Mouse (Mus musculus) hindbrain, embryonic 16.5 days (tissue): ENCODE data around the gene Muc15. TPM values are rescaled to one million over a fixed set of nuclear protein-coding genes. Genes with fewer than 3 reads are reported as not detected.

Source experiments
- ATAC-seq: fragments of 200-750 bp; cut with Nextera tagmentation; 2 replicates; pipeline ENCODE4 v1.8.0; 2017; ENCODE audit warnings: moderate TSS enrichment, moderate library complexity
- H3K27ac ChIP-seq: fragments of 300-500 bp; sonication (generic); 2 replicates; pipeline ENCODE4 v1.5.1; 2014; ENCODE audit warnings: low read depth, mild to moderate bottlenecking, control low read depth, low read length, moderate library complexity
- H3K27me3 ChIP-seq: fragments of 300-500 bp; sonication (generic); replicated peaks from 2 replicates; pipeline ENCODE4 v1.6.1; 2014; ENCODE audit warnings: low read length; ENCODE audit not compliant: control insufficient read depth, insufficient read depth
- H3K36me3 ChIP-seq: fragments of 300-500 bp; sonication (generic); 2 replicates; pipeline ENCODE4 v1.6.1; 2014; ENCODE audit warnings: mild to moderate bottlenecking, low read length, moderate library complexity, mixed read lengths; ENCODE audit not compliant: control insufficient read depth, insufficient read depth
- H3K4me1 ChIP-seq: fragments of 300-500 bp; sonication (generic); 2 replicates; pipeline ENCODE4 v1.6.1; 2014; ENCODE audit warnings: low read depth, low read length; ENCODE audit not compliant: control insufficient read depth, insufficient read depth
- H3K4me2 ChIP-seq: fragments of 300-500 bp; sonication (generic); 2 replicates; pipeline ENCODE4 v1.6.1; 2014; ENCODE audit warnings: mild to moderate bottlenecking, low read length, control low read depth, moderate library complexity
- H3K4me3 ChIP-seq: fragments of 300-500 bp; sonication (generic); 2 replicates; pipeline ENCODE4 v1.5.1; 2014; ENCODE audit warnings: mild to moderate bottlenecking, low read length, control low read depth, moderate library complexity
- H3K9ac ChIP-seq: fragments of 300-500 bp; sonication (generic); 2 replicates; pipeline ENCODE4 v1.6.1; 2014; ENCODE audit warnings: low read depth, mild to moderate bottlenecking, control low read depth, low read length, moderate library complexity
- H3K9me3 ChIP-seq: fragments of 300-500 bp; sonication (generic); 2 replicates; pipeline ENCODE4 v1.6.1; 2014; ENCODE audit warnings: mild to moderate bottlenecking, low read length, moderate library complexity; ENCODE audit not compliant: control insufficient read depth
- WGBS: fragments of 180-500 bp; shearing (Covaris S2); extraction: QIAGEN DNeasy Blood & Tissue Kit; methylation state at CpG from one replicate; pipeline ENCODE4 v1.1.7; 2014; 5-methylcytosine and 5-hydroxymethylcytosine counted together
- polyA plus RNA-seq: library from polyadenylated mRNA; unstranded; fragments of >200 nt; fragmentation: Nextera tagmentation; extraction: Ambion mirVana; gene quantifications from 2 replicates; pipeline ENCODE4 v1.2.1, GENCODE M21; 2015

The Muc15 gene
- 0.11 and 0.34 TPM in 2 replicates for polyA plus RNA-seq

DNA sequence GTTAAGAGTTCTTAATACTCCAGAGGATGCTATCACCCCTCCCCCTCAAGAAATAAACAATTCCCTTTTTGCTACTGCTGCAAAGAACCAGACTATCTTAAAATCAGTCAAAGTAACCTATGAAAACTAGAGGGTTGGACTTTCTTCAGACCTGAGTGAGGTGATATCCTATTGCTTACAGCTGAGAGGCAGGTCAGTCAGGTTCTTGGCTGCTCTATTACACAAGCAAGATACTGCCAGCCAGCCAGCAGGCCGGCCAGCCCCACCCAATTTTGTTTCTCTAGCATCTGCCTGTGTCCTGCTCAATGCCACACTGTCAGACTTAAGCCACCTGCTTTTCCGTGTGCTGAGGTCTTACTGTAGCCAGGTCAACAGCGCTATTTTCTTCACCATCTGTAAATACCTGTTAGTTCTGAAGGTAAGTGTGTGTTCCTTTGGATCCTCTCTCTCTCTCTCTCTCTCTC is at the start of gene Muc15:
TSS of gene Muc15 (plus strand) at position 51 of the 464 bp plus-strand sequence.
- ATAC-seq, result no peak
- WGBS, result 52% methylated on average over 3 of the region's 3 CpGs
- no peaks in the 10 kb centered on the region for H3K4me1 ChIP-seq
- no peak within 1 kb of the TSS for H3K4me2 ChIP-seq
- no peak within 1 kb of the TSS for H3K4me3 ChIP-seq
- H3K27ac ChIP-seq, result no peak within 1 kb of the TSS
- no peaks in the 10 kb centered on the region for H3K27me3 ChIP-seq
- H3K9ac ChIP-seq, result no peak within 1 kb of the TSS
- H3K36me3 ChIP-seq, result no peaks in the 10 kb centered on the region
- no peaks in the 10 kb centered on the region for H3K9me3 ChIP-seq

DNA sequence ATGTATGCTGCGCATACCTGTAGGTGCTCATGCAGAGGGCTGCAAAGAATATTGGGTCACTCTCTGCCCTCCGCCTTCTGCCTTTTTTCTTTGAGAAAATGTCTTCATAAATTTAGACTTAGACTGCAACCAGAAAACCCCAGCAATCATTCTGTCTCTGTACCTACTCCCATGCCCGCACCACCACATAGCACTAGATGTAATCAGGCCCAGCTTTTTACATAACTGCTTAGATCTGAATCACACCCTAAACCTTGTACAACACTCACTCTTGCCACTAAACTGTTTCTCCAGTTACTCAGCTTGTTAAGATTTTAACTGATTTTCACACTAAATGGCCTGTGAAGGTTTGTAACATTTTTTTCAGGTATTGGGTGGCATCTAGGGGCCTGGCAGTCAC is 11.7 kb upstream of the Muc15 start:
- Histone ChIP-seq H3K36me3 (no peaks in the 10 kb centered on the region), H3K9ac (no peak overlapping the region), H3K27me3 (no peaks in the 10 kb centered on the region), H3K9me3 (no peaks in the 10 kb centered on the region), H3K4me3 (no peak overlapping the region), H3K4me1 (no peaks in the 10 kb centered on the region), H3K27ac (no peak overlapping the region), H3K4me2 (no peak overlapping the region)
- ATAC-seq, result no peak
- 96% methylated on average over 3 of the region's 3 CpGs for WGBS

DNA sequence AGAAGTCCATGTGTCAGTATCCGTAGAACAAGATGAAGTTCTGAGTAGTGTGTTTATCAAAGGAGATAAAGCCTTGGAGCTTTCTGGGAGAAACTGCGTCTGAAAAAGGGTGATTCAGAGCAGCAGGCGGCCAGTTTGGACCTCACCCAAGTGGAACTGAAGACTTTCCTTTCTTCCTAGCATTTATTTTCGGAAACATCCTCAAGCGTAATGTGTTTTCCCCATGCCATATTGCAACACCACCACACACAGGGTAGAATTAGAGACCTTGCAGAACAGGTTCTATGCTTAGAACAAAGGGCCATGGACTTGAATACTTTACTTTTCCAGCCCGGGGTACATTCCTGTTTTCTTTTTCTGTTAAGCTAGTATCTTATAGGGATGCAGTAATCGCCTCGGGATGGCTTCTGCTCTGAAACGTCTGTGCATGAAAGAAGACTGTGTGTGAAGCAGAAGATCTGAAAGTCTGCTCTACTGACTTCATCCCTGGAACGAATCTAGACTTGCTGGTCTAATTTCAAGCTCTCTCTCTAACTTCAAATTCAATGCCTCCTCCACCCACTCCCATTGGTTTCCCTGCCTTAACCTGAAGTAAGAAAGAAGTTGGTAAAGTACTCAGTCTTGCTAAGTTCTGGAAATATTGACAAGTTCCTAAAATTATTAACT is 11.0 kb upstream of the Muc15 start:
- Histone ChIP-seq H3K36me3 (no peaks in the 10 kb centered on the region), H3K9ac (no peak overlapping the region), H3K27me3 (no peaks in the 10 kb centered on the region), H3K4me1 (no peaks in the 10 kb centered on the region), H3K4me3 (no peak overlapping the region), H3K27ac (no peak overlapping the region), H3K4me2 (no peak overlapping the region), H3K9me3 (no peaks in the 10 kb centered on the region)
- ATAC-seq, result no peak
- WGBS, result 79% methylated on average over 10 of the region's 10 CpGs

DNA sequence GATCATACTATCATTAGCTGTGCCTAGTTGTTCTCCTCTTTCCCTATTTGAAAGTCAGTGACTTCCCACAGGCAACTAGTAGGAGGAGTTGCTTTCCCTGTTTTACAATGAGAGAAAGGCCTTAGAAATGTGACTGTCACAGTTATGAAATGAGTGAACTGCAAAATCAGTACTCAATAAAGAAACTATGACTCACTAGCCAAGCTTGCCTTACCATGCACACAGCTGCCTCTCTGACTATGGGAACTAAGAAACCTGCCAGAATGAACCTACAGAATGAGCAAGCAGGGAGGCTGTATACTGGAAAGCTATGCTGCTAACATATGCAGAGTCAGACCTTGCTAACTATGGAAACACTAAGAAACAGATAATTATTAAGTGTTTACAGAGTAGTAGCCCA is 2.1 kb upstream of the Muc15 start:
- no peaks in the 10 kb centered on the region for H3K4me1 ChIP-seq
- H3K4me2 ChIP-seq, result no peak overlapping the region
- H3K27me3 ChIP-seq, result no peaks in the 10 kb centered on the region
- ATAC-seq, result no peak
- H3K4me3 ChIP-seq, result no peak overlapping the region
- H3K9me3 ChIP-seq, result no peaks in the 10 kb centered on the region
- H3K36me3 ChIP-seq, result no peaks in the 10 kb centered on the region
- H3K9ac ChIP-seq, result no peak overlapping the region
- no peak overlapping the region for H3K27ac ChIP-seq

DNA sequence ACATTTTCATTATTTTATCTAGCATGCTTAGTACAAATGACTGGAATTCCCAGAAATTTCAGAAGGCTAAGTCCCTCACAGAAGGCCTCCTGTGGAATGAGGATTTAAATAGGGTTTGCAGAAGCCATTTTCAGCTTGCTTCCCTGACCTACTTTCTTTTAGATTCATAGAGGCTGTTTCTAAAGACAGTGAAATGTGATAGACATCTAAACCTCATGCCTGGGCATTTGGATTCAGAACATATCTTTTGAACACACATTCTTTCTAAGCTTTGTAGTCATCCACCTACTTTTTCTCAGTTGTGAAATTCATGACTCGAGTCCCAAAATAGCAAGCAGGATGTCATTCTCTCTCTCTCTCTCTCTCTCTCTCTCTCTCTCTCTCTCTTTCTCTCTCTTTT is 1.1 kb downstream of the Muc15 start:
- ATAC-seq, result no peak
- Histone ChIP-seq H3K9me3 (no peaks in the 10 kb centered on the region), H3K4me2 (no peak overlapping the region), H3K27me3 (no peaks in the 10 kb centered on the region), H3K36me3 (no peaks in the 10 kb centered on the region), H3K9ac (no peak overlapping the region), H3K4me1 (no peaks in the 10 kb centered on the region), H3K4me3 (no peak overlapping the region), H3K27ac (no peak overlapping the region)
- 84% methylated on average over 1 of the region's 1 CpGs for WGBS

DNA sequence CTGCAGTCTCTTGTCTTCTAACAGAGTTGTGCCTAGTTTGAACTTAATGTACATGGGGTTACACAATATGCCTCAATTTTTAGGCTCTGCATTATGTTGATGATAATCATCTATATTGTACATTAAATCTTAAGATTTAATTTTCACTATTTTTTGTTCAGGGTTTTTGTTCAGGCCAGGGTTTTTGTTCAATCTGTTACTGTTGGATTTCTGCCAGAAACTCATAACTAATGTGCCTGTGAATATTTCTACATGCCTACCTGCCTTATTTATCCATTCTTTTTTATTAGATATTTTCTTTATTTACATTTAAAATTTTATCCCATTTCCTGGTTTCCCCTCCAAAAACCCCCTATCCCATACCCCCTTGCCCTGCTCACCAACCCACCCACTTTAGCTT is 5.0 kb downstream of the Muc15 start:
- H3K4me1 ChIP-seq, result no peaks in the 10 kb centered on the region
- H3K27me3 ChIP-seq, result no peaks in the 10 kb centered on the region
- no peaks in the 10 kb centered on the region for H3K36me3 ChIP-seq
- H3K9ac ChIP-seq, result no peak overlapping the region
- H3K4me3 ChIP-seq, result no peak overlapping the region
- H3K27ac ChIP-seq, result no peak overlapping the region
- H3K9me3 ChIP-seq, result no peaks in the 10 kb centered on the region
- H3K4me2 ChIP-seq, result no peak overlapping the region
- ATAC-seq, result no peak

DNA sequence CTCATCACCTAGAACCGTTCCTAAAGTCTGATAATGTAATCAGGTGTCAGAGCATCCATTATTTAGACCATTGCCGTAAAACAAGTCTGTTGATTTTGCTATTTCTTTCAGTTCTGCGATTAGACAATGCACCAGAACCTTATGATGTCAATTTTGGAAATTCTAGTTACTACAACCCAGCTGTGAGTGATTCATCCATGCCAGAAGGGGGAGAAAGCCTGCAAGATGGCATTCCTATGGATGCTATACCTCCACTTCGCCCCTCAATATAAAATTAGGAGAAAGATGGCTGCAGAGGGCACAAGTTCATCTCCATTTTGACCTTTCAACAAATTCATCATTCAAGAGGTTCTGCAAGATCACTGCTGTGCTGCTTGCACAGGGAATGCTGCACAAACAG is 16.1 kb downstream of the Muc15 start:
- Histone ChIP-seq H3K27ac (no peak overlapping the region), H3K9ac (no peak overlapping the region), H3K4me1 (no peaks in the 10 kb centered on the region), H3K36me3 (no peaks in the 10 kb centered on the region), H3K9me3 (no peaks in the 10 kb centered on the region), H3K27me3 (no peaks in the 10 kb centered on the region), H3K4me2 (no peak overlapping the region), H3K4me3 (no peak overlapping the region)
- WGBS, result 88% methylated on average over 4 of the region's 4 CpGs
- ATAC-seq, result no peak

DNA sequence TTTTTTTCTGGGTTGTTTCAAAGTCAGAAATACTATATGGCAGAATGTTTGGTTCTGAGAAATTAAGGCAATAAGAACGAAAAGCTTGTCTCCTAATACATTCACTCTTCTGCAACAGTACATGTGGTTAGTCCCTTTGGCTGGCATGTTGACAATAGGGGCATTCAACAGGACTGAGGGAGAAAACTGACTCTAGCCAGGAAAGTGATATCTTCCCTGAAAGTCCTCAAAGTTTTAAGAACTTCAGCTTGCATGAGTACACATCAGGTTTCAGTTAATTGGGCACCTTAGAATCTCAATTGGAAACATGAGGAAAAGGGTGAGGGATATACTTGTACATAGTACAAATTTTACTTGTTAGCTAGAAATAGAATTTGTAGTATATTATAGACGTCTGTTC is 16.8 kb downstream of the Muc15 start:
- WGBS, result 74% methylated on average over 2 of the region's 2 CpGs
- Histone ChIP-seq H3K27ac (no peak overlapping the region), H3K4me2 (no peak overlapping the region), H3K36me3 (no peaks in the 10 kb centered on the region), H3K9me3 (no peaks in the 10 kb centered on the region), H3K4me1 (no peaks in the 10 kb centered on the region), H3K4me3 (no peak overlapping the region), H3K27me3 (no peaks in the 10 kb centered on the region), H3K9ac (no peak overlapping the region)
- no peak for ATAC-seq

DNA sequence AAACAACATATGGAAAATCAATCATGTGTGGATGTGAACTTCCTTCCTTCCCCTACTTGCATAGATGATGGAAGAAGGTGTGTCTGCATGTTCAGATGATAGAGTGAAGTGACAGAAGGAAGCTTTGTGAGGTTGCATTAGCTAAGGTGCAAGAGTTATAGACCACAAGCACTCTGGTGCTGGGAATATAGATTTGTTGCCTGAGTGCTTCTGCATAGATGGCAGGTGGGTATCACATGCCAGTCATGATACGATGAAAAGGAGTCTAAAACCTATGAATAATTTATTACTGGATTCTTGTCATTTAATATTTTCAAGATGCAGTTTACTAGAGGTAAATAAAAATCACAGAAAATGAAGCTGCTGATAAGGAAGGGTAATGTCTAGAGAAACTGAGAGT is 18.6 kb downstream of the Muc15 start:
- no peak for ATAC-seq
- 52% methylated on average over 1 of the region's 1 CpGs for WGBS
- H3K9me3 ChIP-seq, result no peaks in the 10 kb centered on the region
- H3K4me3 ChIP-seq, result no peak overlapping the region
- no peaks in the 10 kb centered on the region for H3K27me3 ChIP-seq
- H3K4me2 ChIP-seq, result no peak overlapping the region
- no peak overlapping the region for H3K9ac ChIP-seq
- no peak overlapping the region for H3K27ac ChIP-seq
- H3K36me3 ChIP-seq, result no peaks in the 10 kb centered on the region
- H3K4me1 ChIP-seq, result no peaks in the 10 kb centered on the region

DNA sequence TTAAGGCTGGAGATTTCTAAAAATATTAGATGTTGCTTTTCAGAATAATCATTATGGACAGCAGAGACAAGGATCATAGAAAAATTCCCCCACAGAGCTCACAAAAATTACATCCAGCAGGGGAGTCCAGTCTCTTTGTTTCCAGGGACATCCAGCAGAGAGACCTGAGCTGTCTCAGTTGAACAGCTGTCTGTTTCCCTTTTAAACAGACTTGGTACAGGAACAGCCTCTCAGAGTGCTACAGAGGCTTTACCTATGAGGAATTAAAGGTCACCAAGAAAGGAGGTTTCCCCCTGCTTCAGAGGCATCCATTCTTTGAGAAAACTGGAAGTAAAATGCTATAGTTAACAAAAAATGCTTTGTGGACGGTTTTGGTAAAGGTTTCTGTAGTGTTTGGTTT is 19.4 kb downstream of the Muc15 start:
- no peak for ATAC-seq
- no peaks in the 10 kb centered on the region for H3K27me3 ChIP-seq
- H3K27ac ChIP-seq, result no peak overlapping the region
- H3K4me1 ChIP-seq, result no peaks in the 10 kb centered on the region
- no peaks in the 10 kb centered on the region for H3K36me3 ChIP-seq
- H3K4me2 ChIP-seq, result no peak overlapping the region
- H3K9ac ChIP-seq, result no peak overlapping the region
- no peaks in the 10 kb centered on the region for H3K9me3 ChIP-seq
- WGBS, result 71% methylated on average over 1 of the region's 1 CpGs
- H3K4me3 ChIP-seq, result no peak overlapping the region
